Mouse (Mus musculus) limb, embryonic 14.5 days (tissue): ENCODE measurements at regions not wholly inside any gene's neighbourhood (a gene's known extent, or its start where the extent isn't known, plus 50 kb on each side); places are given as distances from the start of the nearest gene placed in this dataset.

Experiments used
- ATAC-seq: fragments of 200-750 bp; cut with Nextera tagmentation; 2 replicates; pipeline ENCODE4 v1.8.0; 2017; ENCODE audit warnings: low read depth, moderate number of reproducible peaks, moderate TSS enrichment; ENCODE audit not compliant: low FRiP score
- DNase-seq: peaks from one replicate; pipeline ENCODE4 v3.0.0-alpha.2; 2015; ENCODE audit warnings: low spot score
- H3K27ac ChIP-seq: fragments of 300-500 bp; sonication (generic); replicated peaks from 2 replicates; pipeline ENCODE4 v1.5.1; 2014; ENCODE audit warnings: low read depth, mild to moderate bottlenecking, low read length, moderate library complexity, mixed read lengths
- H3K27me3 ChIP-seq: fragments of 300-500 bp; sonication (generic); 2 replicates; pipeline ENCODE4 v1.6.1; 2014; ENCODE audit warnings: low read length, mixed read lengths; ENCODE audit not compliant: control insufficient read depth, insufficient read depth
- H3K36me3 ChIP-seq: fragments of 300-500 bp; sonication (generic); 2 replicates; pipeline ENCODE4 v1.6.1; 2014; ENCODE audit warnings: mild to moderate bottlenecking, low read length, moderate library complexity, mixed read lengths; ENCODE audit not compliant: control insufficient read depth, insufficient read depth
- H3K4me1 ChIP-seq: fragments of 300-500 bp; sonication (generic); 2 replicates; pipeline ENCODE4 v1.6.1; 2014; ENCODE audit warnings: antibody characterized with exemption, low read length, mixed read lengths; ENCODE audit not compliant: control insufficient read depth, insufficient read depth
- H3K4me2 ChIP-seq: fragments of 300-500 bp; sonication (generic); replicated peaks from 2 replicates; pipeline ENCODE4 v1.6.1; 2014; ENCODE audit warnings: low read depth, mild to moderate bottlenecking, low read length, moderate library complexity; ENCODE audit not compliant: severe bottlenecking
- H3K4me3 ChIP-seq: fragments of 300-500 bp; sonication (generic); replicated peaks from 2 replicates; pipeline ENCODE4 v1.5.1; 2014; ENCODE audit warnings: low read length
- H3K9ac ChIP-seq: fragments of 300-500 bp; sonication (generic); 2 replicates; pipeline ENCODE4 v1.6.1; 2014; ENCODE audit warnings: mild to moderate bottlenecking, low read depth, low read length, moderate library complexity; ENCODE audit not compliant: severe bottlenecking
- H3K9me3 ChIP-seq: fragments of 300-500 bp; sonication (generic); 2 replicates; pipeline ENCODE4 v1.6.1; 2016; ENCODE audit warnings: low read length; ENCODE audit not compliant: control insufficient read depth
- POLR2A ChIP-seq: fragments of 200-500 bp; IDR thresholded peaks from 2 replicates; pipeline ENCODE4 v1.8.0; 2012; ENCODE audit warnings: inconsistent platforms, mild to moderate bottlenecking, moderate library complexity, borderline replicate concordance; ENCODE audit not compliant: insufficient read depth, insufficient read length; ENCODE audit errors: extremely low read depth
- WGBS: fragments of 180-500 bp; shearing (Covaris S2); extraction: QIAGEN DNeasy Blood & Tissue Kit; methylation state at CpG from one replicate; pipeline ENCODE4 v1.1.7; 2014; 5-methylcytosine and 5-hydroxymethylcytosine counted together

DNA sequence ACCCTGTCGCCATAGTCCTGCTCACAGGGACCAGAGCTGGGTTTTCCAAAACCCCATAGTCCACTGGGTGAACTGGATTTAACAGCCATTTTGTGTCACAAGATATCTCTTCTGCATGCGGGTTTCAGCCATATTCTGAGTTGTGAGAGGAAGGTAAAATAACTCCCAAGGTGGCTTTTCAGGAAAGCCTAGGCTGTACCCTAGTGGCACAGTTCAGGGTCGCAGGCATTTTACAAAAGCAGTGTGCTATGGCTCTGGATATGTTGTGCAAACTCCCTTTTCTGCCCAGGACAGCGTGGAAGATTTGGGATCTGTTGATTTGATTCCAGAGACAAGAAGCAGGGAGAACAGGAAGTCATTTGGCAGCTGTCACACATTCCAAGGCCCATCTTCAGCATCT lies 588.3 kb upstream of the Mgmt start:
- Histone ChIP-seq H3K9me3 (no peaks in the 10 kb centered on the region), H3K27ac (no peak overlapping the region), H3K9ac (no peak overlapping the region), H3K36me3 (no peaks in the 10 kb centered on the region), H3K4me2 (no peak overlapping the region), H3K4me3 (no peak overlapping the region), H3K4me1 (peaks cover 7% of the 10 kb centered on the region; the same call in 1 of the 2 replicates), H3K27me3 (no peaks in the 10 kb centered on the region)
- DNase-seq (no peak), ATAC-seq (no peak)
- WGBS, result 58% methylated on average over 4 of the region's 4 CpGs
- no peak for TF ChIP-seq POLR2A

DNA sequence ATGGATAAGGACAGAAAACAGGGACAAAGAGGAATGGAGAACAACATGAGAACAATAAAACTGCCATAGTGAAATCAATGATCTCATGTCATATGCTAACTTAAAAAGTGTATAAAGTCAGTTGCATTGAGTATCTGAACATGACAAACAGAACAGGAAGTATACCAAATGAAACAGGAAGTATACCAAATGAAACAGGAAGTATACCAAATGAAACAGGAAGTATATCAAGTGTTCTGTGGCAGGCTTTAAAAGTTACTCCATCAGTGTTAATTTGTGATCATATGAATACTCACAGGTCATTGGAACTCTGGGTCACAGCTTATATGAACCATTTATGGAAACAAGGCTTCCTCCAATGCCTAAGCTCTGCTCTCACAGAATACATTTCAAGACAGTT lies 585.6 kb upstream of the Mgmt start:
- H3K36me3 ChIP-seq, result no peaks in the 10 kb centered on the region
- no peak overlapping the region for H3K4me2 ChIP-seq
- no peak overlapping the region for H3K4me3 ChIP-seq
- H3K27me3 ChIP-seq, result no peaks in the 10 kb centered on the region
- H3K9ac ChIP-seq, result no peak overlapping the region
- TF ChIP-seq POLR2A, result no peak
- no peak overlapping the region for H3K27ac ChIP-seq
- H3K4me1 ChIP-seq, result peaks cover 9% of the 10 kb centered on the region; the same call in 1 of the 2 replicates
- H3K9me3 ChIP-seq, result no peaks in the 10 kb centered on the region
- no peak for DNase-seq
- no peak for ATAC-seq

DNA sequence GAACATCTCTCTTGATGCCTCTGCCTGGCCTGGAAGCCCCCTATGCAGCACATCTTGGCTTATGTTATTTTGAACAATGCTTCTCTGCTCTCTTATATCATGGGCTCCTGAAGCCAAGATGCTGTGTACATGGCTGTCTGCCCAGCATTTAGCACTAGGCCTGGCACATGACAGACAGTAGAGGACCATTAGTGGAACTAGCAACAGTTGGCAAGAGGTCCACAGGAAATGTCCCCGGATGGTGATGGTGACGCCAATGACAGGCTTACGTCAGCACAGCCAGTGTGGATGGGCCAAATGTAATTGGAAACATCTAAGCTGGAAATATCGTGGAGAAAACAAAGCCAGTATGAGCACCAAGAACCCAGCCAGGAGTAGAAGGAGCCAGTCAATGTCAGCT lies 567.1 kb upstream of the Mgmt start:
- ATAC-seq, result no peak
- no peak for TF ChIP-seq POLR2A
- DNase-seq, result peak; percentile 28
- Histone ChIP-seq H3K4me1 (no peaks in the 10 kb centered on the region), H3K4me2 (no peak overlapping the region), H3K9ac (no peak overlapping the region), H3K27ac (0 out of 2 replicates have a peak overlapping the region, but pooled peaks have one; percentile 26), H3K27me3 (no peaks in the 10 kb centered on the region), H3K4me3 (no peak overlapping the region), H3K36me3 (no peaks in the 10 kb centered on the region), H3K9me3 (no peaks in the 10 kb centered on the region)
- WGBS, result 76% methylated on average over 4 of the region's 4 CpGs

- no peak for TF ChIP-seq POLR2A
- Histone ChIP-seq H3K36me3 (no peaks in the 10 kb centered on the region), H3K9ac (no peak overlapping the region), H3K27me3 (no peaks in the 10 kb centered on the region), H3K4me2 (no peak overlapping the region), H3K27ac (no peak overlapping the region), H3K4me3 (no peak overlapping the region), H3K4me1 (no peaks in the 10 kb centered on the region), H3K9me3 (no peaks in the 10 kb centered on the region)
- WGBS, result 80% methylated on average over 1 of the region's 1 CpGs
- ATAC-seq (no peak), DNase-seq (no peak)
Observed at GRCm38 (mm10) chr7:136330431-136330830, 564.0 kb upstream of the Mgmt start.

DNA sequence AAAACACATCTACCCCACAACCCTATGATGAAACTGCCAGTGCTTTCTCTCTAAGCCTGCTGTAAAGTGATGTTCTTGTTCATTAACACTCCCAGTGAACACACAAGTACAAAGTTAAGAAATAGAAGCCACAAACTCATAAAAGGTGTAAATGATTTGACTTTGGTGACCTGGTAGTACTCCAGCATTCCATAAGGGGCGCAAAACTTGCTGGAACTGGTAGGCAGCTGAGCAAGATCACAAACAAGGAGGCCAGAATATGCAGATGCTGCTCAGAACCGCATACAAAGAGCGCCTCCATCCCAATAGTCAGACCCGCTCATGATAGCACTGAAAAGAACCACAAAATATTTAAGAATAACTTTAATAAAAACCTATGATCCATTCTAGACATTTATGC lies 561.6 kb upstream of the Mgmt start:
- 33% methylated on average over 4 of the region's 4 CpGs for WGBS
- H3K9me3 ChIP-seq, result no peaks in the 10 kb centered on the region
- no peak for DNase-seq
- H3K4me2 ChIP-seq, result no peak overlapping the region
- H3K9ac ChIP-seq, result no peak overlapping the region
- no peak overlapping the region for H3K27ac ChIP-seq
- no peak for ATAC-seq
- no peak overlapping the region for H3K4me3 ChIP-seq
- H3K27me3 ChIP-seq, result no peaks in the 10 kb centered on the region
- H3K4me1 ChIP-seq, result no peaks in the 10 kb centered on the region
- no peaks in the 10 kb centered on the region for H3K36me3 ChIP-seq
- TF ChIP-seq POLR2A, result no peak

DNA sequence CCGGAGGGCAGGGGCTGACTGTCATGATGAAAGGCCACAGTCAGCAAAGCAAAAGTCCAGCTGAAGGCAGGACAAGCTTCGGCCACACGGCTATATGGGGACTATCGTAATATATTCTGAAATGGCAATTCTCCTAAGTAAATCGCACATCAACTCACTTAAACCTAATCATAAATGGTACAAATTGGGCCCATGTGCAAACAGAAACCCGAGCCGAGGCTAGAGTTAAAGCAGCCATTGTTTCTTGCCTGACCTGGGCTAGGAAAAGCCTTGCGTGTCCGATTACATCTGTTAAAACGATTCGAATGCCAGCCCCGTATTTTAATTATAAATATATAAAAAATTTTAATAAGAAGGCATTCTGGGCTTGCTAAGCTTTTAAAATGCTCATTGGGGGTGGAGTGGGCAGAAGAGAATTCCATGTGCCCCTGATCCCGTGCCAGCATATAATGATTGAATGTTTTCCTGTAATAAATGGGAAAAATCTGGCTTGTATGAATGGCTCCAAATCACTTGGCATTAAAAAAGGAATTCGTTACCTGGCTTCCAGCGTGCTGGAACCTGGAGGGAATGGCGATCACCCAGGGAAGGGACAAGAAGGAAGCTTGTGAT lies 552.7 kb upstream of the Mgmt start:
- peak; percentile 37; the same call in 1 of the 2 replicates for ATAC-seq
- Histone ChIP-seq H3K27ac (peak overlapping the region; percentile 79), H3K27me3 (no peaks in the 10 kb centered on the region), H3K4me3 (no peak overlapping the region), H3K4me1 (peaks cover 38% of the 10 kb centered on the region), H3K9ac (no peak overlapping the region), H3K4me2 (peak overlapping the region; percentile 34), H3K36me3 (no peaks in the 10 kb centered on the region), H3K9me3 (no peaks in the 10 kb centered on the region)
- WGBS, result 13% methylated on average over 16 of the region's 16 CpGs
- peak; percentile 84 for DNase-seq
- TF ChIP-seq POLR2A, result no peak
